Comparison of ENCODE assay signal across 8 mouse cellular contexts in genomic region chr8:70351035-70351999, GRCm38 (mm10). TPM values are rescaled to one million over a fixed set of nuclear protein-coding genes. Genes with fewer than 3 reads are reported as not detected.
DNase-seq lines count a peak whose midpoint lies in the region; ATAC-seq and TF ChIP-seq lines count a peak whose summit lies in the region.

No protein-coding gene starts in this region.

- no peak for DNase-seq in heart, postnatal 4 days
- peak; percentile 70 for DNase-seq in 416B (ENCODE audit: low read depth)
- peak; percentile 51 for DNase-seq in induced T-regulatory cell, adult 2 months (ENCODE audit: low read depth)
- no peak for DNase-seq in embryo, embryonic 10.5 days (ENCODE audit: low spot score)
- no peak for DNase-seq in kidney, postnatal 14 days

- peak overlapping the region; percentile 10; the same call in 1 of the 2 replicates for H3K27ac ChIP-seq in heart, embryonic 12.5 days (ENCODE audit: poor library complexity, severe bottlenecking)
- no peak overlapping the region for H3K27ac ChIP-seq in cortical plate, adult 2 months (ENCODE audit: insufficient read depth, low read length)
- no peak overlapping the region for H3K27ac ChIP-seq in midbrain, embryonic 16.5 days (ENCODE audit: low read length)

- peaks cover 27% of the 10 kb centered on the region for H3K36me3 ChIP-seq in heart, embryonic 12.5 days
- H3K36me3 ChIP-seq in midbrain, embryonic 16.5 days (ENCODE audit: control insufficient read depth, insufficient read depth, low read length), result peaks cover 3% of the 10 kb centered on the region; the same call in 1 of the 2 replicates

- TF ChIP-seq POLR2A in cortical plate, adult 2 months (IDR thresholded peaks at IDR 0.05; ENCODE audit: extremely low read depth, insufficient read depth, low read length), result no peak

- H3K4me2 ChIP-seq in heart, embryonic 12.5 days, result peak overlapping the region; percentile 99
- peak overlapping the region; percentile 100 for H3K4me2 ChIP-seq in midbrain, embryonic 16.5 days (ENCODE audit: low read length)

- peaks cover 54% of the 10 kb centered on the region for H3K4me1 ChIP-seq in heart, embryonic 12.5 days (replicated peaks)
- H3K4me1 ChIP-seq in cortical plate, adult 2 months (ENCODE audit: control insufficient read depth, insufficient read depth, low read length), result peaks cover 6% of the 10 kb centered on the region; the same call in 1 of the 2 replicates
- peaks cover 38% of the 10 kb centered on the region for H3K4me1 ChIP-seq in midbrain, embryonic 16.5 days (ENCODE audit: control insufficient read depth, insufficient read depth, low read length)

- H3K27me3 ChIP-seq in heart, embryonic 12.5 days (replicated peaks), result no peaks in the 10 kb centered on the region
- H3K27me3 ChIP-seq in midbrain, embryonic 16.5 days (ENCODE audit: control insufficient read depth, insufficient read depth, low read depth, low read length), result no peaks in the 10 kb centered on the region

- peak overlapping the region; percentile 96 for H3K4me3 ChIP-seq in heart, embryonic 12.5 days
- peak overlapping the region; percentile 40 for H3K4me3 ChIP-seq in cortical plate, adult 2 months (ENCODE audit: insufficient read depth, low read length)
- peak overlapping the region; percentile 100 for H3K4me3 ChIP-seq in midbrain, embryonic 16.5 days (ENCODE audit: low read depth, low read length)

- H3K9me3 ChIP-seq in heart, embryonic 12.5 days (replicated peaks), result no peaks in the 10 kb centered on the region
- no peaks in the 10 kb centered on the region for H3K9me3 ChIP-seq in midbrain, embryonic 16.5 days (replicated peaks; ENCODE audit: control insufficient read depth, low read length, poor library complexity, severe bottlenecking)

- no peak for TF ChIP-seq CTCF in cortical plate, adult 2 months (IDR thresholded peaks at IDR 0.05; ENCODE audit: extremely low read depth, insufficient read depth, low read length)

- 53% methylated on average over 15 of the region's 15 CpGs for WGBS in heart, embryonic 12.5 days
- WGBS in midbrain, embryonic 16.5 days, result 61% methylated on average over 15 of the region's 15 CpGs

- ATAC-seq in heart, embryonic 12.5 days (ENCODE audit: insufficient number of reproducible peaks, low FRiP score), result no peak
- no peak for ATAC-seq in midbrain, embryonic 16.5 days

- H3K9ac ChIP-seq in heart, embryonic 12.5 days, result peak overlapping the region; percentile 98
- peak overlapping the region; percentile 98 for H3K9ac ChIP-seq in midbrain, embryonic 16.5 days (ENCODE audit: low read depth, low read length)

RNA-seq across cellular contexts. Expression of gene Upf1, which starts 1.8 kb away (rescaled TPM):
- polyA plus RNA-seq in heart, embryonic 12.5 days (2016; fragmentation: Nextera tagmentation; extraction: Ambion mirVana), result 24.5 and 25.5 TPM in 2 replicates
- total RNA-seq in heart, postnatal 4 days (2021), result 10 to 100 TPM; 44.1 to 45.9 TPM
- 23.8 TPM in 2 replicates for polyA plus RNA-seq in cortical plate, adult 2 months (2012; rRNA removed)
- 11.3 and 11.6 TPM in 2 replicates for polyA plus RNA-seq in midbrain, embryonic 16.5 days (2015; fragmentation: Nextera tagmentation; extraction: Ambion mirVana)

RNA-seq across cellular contexts. Expression of gene Gdf1, which starts 21.7 kb away (rescaled TPM):
- 2.1 TPM in 2 replicates for polyA plus RNA-seq in heart, embryonic 12.5 days (2016; fragmentation: Nextera tagmentation; extraction: Ambion mirVana)
- under 1 TPM in 1 of 2 experiments, not detected in 1; 0.60 TPM for total RNA-seq in heart, postnatal 4 days (2021)
- polyA plus RNA-seq in cortical plate, adult 2 months (2012; rRNA removed), result 41.4 and 42.7 TPM in 2 replicates
- 2.5 and 7.0 TPM in 2 replicates for polyA plus RNA-seq in midbrain, embryonic 16.5 days (2015; fragmentation: Nextera tagmentation; extraction: Ambion mirVana)

RNA-seq across cellular contexts. Expression of gene Comp, which starts 22.0 kb away (rescaled TPM):
- polyA plus RNA-seq in heart, embryonic 12.5 days (2016; fragmentation: Nextera tagmentation; extraction: Ambion mirVana), result 2.7 and 3.6 TPM in 2 replicates
- total RNA-seq in heart, postnatal 4 days (2021), result 1 to 10 TPM; 2.5 to 2.6 TPM
- polyA plus RNA-seq in cortical plate, adult 2 months (2012; rRNA removed), result 0.19 and 0.36 TPM in 2 replicates
- polyA plus RNA-seq in midbrain, embryonic 16.5 days (2015; fragmentation: Nextera tagmentation; extraction: Ambion mirVana), result 0.36 and 0.47 TPM in 2 replicates

RNA-seq across cellular contexts. Expression of gene Cers1, which starts 35.7 kb away (rescaled TPM):
- polyA plus RNA-seq in heart, embryonic 12.5 days (2016; fragmentation: Nextera tagmentation; extraction: Ambion mirVana), result 2.1 and 2.5 TPM in 2 replicates
- total RNA-seq in heart, postnatal 4 days (2021), result under 1 TPM; 0.43 to 0.56 TPM
- 79.8 and 84.8 TPM in 2 replicates for polyA plus RNA-seq in cortical plate, adult 2 months (2012; rRNA removed)
- 40.3 and 42.1 TPM in 2 replicates for polyA plus RNA-seq in midbrain, embryonic 16.5 days (2015; fragmentation: Nextera tagmentation; extraction: Ambion mirVana)

RNA-seq across cellular contexts. Expression of gene Cope, which starts 49.0 kb away (rescaled TPM):
- 251 and 272 TPM in 2 replicates for polyA plus RNA-seq in heart, embryonic 12.5 days (2016; fragmentation: Nextera tagmentation; extraction: Ambion mirVana)
- total RNA-seq in heart, postnatal 4 days (2021), result 100 to 1,000 TPM; 176 to 179 TPM
- polyA plus RNA-seq in cortical plate, adult 2 months (2012; rRNA removed), result 232 and 238 TPM in 2 replicates
- 261 and 268 TPM in 2 replicates for polyA plus RNA-seq in midbrain, embryonic 16.5 days (2015; fragmentation: Nextera tagmentation; extraction: Ambion mirVana)

Comparison
In these comparisons a context has a peak if more than half of its experiments do, and no peak if none do; other contexts are left out.
1. H3K4me3 ChIP-seq: peak in every context shown above with its lines; median percentile 100 in midbrain, embryonic 16.5 days; 96 in heart, embryonic 12.5 days; 40 in cortical plate, adult 2 months.
2. DNase-seq: peak in 416B (single experiment) and induced T-regulatory cell, adult 2 months (single experiment); none in heart, postnatal 4 days (single experiment), embryo, embryonic 10.5 days (single experiment) and kidney, postnatal 14 days (single experiment).